Mouse (Mus musculus) embryo, embryonic 10.5 days (tissue): ENCODE results near the gene Zfp62.

Experiments
- DNase-seq: peaks from one replicate; pipeline ENCODE4 v3.0.0-alpha.2; 2015; ENCODE audit warnings: low spot score

Gene Zfp62

DNA sequence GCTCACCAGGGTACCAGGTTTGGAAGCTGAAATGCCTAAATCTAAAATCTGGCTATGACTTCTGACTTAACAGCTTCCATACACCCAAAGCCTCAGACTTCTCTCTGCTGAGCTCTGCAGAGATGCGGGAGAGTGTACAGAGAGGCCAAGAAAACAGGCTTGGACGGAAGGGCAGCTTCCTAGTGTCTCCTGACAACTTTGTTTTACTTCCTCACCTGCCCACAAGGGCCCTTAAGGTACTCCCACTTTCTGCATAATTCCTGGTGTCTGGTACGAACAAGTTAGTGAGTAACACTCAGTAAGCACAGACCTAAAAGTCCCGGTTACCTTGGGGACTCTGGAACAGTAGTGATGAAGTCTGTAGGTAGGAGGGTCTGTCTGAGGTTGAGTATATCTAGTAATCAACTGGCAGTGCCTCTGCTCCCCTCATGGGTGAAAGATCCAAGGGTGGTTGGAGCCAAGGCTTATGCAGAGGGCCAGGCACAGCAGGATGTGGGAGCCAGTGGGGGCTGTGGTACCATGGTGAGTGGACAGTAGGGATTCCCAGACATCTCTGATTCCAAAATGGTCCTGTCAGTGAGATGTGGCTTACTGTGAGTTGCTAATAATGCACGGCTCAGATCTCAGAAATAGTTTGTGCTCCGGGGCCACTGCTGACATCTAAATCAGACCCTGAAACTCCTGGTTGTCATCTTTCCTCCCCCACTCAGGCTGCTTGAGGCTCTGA lies 46.0 kb downstream of the Zfp62 start:
- no peak for DNase-seq

DNA sequence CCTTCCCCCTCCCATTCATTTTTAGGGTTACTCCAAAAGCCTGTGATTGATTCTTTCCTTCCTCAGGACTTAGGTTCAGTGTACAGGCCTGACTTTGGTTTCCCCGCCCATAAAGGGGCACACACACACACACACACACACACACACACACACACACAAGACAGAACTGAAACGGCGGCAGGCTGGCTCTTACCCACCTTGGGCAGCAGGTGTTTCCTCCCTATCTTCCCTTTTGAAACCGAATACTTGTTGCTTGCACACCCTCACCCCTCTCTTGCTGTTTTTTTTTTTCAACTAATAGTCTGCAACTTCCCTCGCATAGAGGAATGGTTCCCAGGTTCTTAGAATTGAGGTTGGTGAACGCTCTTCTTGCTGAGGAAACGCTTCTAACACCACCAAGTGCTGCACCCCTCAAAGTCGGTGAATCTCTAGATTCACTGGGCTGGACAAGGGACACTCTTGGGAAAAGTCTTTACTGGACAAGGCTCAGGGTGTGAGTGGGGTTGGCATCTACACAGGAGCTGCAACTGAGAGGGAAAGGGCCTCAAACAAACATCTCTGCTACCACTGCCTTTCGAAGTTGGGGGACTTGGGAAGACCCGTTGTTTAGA lies 46.8 kb downstream of the Zfp62 start:
- no peak for DNase-seq

DNA sequence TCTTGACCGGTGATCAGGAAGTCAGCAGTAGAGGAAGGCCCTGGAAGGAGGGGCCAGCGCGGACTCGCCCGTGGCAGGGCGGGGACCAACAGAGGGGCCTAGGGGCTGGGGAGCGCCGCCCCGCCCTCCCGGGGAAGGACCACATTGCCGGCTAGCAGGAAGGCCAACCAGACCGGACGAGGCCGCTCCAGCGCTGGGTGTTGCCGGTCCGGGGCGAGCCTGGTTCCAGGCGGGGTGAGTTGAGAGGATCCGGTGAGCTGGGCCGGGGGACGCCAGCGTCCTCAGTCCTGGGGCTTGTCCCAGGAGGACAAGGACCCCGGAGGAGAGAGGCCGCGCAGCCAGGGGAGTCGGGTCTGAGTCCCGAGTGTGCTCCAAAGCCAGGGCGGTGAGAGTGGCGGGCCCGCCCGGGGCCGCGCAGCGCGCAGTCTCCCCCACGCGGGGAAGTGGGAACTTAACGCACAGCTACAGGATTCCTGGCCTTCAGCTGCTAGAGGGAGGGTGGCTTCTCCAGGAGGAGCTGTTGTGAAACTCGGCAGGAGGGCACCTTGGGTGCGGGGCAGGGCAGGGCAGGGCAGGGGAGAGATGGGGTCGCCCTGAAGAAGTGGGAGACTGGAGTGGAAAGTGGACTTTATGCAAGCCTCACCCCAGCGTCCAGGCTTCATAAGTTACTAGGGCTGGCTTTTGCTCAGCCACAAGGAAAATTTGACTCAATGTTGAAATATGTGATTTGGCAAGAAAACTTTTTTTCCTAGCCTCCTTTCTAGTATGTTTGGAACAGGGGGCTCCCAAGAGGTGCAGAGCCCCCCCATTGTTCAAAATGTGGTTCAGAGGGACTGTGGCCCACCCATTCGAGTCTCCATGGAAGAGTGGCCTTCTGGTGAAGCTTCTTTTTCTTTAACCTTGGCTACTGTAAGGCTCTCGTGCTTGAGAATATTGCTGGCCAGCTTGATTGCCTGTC lies 47.6 kb downstream of the Zfp62 start:
- peak; percentile 86 for DNase-seq

DNA sequence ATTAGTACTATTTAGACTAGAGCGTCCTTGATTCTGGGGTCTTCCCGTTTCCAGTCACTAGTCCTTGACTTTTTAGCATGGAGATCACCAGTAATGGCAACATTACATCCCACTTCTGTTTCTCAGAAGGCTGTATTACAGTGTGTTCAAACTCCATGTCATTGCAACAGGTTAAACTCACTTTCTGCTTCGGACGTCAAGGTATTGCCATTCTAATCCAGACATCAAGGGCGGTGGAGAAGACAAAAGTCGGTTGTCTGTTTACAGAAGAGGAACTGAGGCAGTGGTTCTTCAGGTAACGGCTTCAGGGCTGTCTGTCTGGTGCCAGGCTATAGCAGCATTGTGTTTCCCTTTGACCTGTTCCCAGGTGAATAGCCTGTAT lies 48.3 kb downstream of the Zfp62 start:
- DNase-seq, result no peak

DNA sequence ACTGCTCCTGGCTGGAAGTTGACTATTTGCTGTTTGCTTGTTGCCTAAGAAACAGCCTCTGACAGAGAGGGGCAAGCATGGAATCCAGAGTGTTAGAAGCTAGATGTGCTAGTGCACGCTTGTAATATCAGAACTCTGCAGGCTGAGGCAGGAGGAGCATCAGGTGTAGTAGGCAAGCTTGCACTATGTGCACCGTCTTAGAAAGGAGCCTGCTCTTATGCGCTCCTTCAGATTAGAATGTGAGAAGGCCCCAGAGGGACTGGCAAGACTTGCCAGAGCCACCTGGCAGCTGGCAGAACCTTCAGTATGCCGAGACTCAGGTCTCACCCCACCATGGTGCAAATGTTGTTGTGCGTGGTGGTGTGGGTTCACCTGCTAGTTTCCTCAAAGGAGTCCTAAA lies 49.0 kb downstream of the Zfp62 start:
- no peak for DNase-seq

DNA sequence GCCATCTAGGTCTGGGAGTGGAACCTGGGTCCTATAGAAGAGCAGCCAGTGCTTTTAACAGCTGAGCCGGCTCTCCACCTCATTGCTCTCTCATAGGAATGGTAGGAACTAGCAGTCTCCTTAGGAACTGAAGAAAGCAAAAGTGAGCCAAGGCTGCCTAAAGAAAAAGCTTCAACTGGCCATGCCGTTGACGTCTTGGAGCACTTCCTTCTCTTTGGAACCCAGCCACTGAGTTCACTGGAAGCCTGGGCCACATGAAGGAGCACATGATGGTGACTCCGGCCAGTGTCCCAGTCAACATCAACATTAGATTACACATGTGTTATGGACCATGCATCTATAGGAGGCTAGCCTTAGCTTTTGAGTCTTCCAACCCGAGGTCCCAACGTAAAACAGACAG lies 49.9 kb downstream of the Zfp62 start:
- DNase-seq, result no peak

DNA sequence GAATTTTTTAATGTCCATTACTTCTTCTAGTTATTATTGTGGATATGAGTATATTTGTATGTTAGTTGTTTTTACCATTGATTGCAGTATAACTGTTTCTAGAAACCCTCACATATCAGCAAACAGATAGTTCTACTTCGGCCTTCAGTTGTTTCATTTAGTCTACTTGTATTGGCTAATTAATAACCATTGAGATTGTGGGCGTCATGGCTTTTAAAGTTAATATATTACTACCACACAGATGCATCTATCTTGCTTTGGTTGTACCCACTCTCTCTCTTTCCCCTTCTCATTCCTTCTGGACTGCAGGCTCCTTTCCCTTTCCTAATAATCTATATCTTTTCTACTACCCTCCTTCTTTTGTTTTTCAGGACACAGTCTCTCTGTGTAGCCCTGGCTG lies 56.2 kb downstream of the Zfp62 start:
- DNase-seq, result no peak

DNA sequence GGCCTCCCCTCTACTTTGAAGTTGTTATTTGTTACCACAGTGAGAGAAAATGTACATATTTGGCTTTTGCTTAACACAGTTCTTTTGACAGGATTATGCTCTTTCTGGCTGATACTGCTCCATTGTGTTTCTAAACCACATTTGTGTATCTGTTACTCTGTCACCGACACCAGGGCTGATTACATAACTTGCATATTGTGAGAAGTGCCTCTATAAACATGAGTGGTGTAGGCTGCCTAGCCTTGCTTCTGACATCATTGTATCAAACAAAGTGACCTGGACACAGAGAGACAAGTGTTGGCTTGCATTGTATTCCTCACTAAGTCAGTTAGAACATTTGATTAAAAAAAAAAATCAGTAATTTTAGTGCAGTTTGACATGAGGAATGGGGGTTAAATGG lies 56.7 kb downstream of the Zfp62 start:
- no peak for DNase-seq

DNA sequence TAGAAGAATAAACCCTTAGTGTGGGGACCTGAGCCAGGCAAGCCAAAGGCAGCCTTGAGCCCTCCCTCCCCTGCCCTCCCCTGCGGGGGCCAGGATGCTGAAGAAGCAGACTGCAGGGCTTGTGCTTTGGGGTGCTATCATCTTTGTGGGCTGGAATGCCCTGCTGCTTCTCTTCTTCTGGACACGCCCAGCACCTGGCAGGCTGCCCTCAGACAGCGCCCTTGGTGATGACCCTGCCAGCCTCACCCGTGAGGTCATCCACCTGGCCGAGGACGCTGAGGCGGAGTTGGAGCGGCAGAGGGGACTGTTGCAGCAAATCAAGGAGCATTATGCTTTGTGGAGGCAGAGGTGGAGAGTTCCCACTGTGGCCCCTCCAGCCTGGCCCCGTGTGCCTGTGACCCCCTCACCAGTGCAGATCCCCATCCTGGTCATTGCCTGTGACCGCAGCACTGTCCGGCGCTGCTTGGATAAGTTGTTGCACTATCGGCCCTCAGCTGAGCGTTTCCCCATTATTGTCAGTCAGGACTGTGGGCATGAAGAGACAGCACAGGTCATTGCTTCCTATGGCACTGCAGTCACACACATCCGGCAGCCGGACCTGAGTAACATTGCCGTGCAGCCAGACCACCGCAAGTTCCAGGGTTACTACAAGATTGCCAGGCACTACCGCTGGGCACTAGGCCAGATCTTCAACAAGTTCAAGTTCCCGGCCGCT lies 57.7 kb downstream of the Zfp62 start:
- no peak for DNase-seq

DNA sequence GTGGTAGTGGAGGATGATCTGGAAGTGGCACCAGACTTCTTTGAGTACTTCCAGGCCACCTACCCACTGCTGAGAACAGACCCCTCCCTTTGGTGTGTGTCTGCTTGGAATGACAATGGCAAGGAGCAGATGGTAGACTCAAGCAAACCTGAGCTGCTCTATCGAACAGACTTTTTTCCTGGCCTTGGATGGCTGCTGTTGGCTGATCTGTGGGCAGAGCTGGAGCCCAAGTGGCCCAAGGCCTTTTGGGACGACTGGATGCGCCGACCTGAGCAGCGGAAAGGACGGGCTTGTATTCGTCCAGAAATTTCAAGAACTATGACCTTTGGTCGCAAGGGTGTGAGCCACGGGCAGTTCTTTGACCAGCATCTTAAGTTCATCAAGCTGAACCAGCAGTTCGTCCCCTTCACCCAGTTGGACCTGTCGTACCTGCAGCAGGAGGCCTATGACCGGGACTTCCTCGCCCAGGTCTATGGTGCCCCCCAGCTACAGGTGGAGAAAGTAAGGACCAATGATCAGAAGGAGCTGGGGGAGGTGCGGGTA lies 58.3 kb downstream of the Zfp62 start:
- no peak for DNase-seq

DNA sequence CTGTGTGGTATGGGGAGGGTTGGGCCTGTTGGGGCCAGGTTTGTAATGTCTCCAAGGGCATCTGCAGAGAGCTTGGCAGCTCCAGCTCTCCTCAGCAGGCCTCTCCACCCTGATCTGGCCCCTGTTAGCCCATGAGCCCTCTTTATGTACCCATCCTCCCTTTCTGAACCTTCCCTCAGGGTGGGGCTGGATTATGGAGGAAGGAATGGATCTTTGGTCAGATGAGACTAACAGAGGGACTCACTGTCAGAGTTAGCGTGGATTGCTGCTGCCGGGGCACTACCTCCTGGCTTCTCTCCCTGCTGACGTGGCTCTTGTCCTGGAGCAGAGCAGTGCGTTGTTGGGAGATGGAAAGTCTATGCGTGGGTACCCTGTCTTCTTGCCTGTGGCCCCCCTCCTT lies 59.2 kb downstream of the Zfp62 start:
- DNase-seq, result no peak

DNA sequence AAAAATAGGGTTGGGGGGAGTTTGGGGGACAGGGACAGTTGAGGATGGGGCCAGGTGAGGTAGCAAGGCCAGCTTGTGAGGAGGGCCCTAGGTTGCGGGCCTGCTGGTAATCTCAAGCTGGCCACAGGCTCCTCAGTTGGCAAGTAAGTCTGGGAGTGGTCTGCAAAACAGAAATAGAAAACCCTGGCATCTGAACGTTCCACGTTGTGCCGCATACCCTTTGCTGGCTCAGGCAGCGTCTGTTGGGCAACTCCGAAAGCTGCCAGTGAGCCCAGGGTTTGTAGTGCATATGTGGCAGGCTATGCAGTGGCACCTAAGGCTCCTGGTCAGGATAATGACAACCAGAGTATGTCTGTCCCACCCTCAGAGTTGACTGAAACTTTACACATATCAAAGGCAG lies 60.1 kb downstream of the Zfp62 start:
- no peak for DNase-seq

DNA sequence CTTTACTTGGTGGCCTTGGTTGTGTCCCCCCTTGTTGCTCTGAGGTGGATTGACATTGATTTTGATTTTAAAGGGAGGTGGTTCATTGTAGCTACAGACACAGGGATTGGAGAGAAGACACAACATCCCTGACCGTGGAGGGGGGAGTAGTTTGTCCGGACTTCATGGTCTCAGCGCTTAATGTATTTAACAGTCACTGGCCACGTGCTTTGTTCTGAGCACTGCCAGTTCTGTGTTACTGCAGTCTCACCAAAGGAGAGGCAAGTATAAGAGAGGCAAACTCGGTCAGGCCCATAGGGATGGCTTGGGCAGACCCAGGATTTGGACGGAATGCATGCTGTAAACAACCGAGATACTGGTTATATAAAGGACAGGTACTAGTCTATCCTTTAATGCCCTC lies 61.0 kb downstream of the Zfp62 start:
- no peak for DNase-seq

DNA sequence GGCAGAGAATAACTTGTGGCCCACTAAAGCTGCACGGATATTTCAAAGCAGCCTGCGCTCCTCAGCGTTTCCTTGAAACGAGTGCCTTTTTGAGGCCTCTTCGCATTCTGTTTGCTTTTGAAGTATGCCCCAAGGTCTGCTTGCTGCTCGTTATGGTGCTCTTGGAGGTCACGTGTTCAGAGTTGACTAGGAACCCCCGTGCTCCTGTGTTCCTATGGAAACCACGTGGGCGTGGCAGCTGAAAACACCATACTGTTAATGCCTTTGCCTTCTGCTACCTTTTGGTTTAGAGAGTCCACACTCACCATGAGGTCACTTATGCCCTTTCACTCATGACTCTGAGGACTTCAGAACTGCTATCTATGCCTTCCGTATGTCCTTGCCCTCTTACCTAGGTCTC lies 61.5 kb downstream of the Zfp62 start:
- DNase-seq, result no peak

DNA sequence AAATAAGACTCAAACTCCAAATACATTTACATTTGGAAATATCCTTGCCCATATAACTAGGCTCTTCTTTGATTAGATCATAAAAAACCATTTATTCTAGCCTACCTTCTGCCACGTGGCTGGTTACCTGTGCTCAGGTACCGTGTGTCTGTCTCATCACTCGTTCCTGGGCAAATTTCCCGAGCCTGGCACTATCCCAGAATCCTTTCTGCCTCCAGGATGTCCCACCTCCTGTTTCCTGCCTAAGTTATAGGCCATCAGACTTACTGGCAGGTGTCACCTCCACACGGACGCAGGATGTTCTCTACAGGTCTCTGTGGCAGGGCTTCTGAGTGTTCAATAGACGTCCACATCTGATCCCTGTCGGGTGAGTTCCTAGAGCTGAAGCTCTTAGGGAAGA lies 62.0 kb downstream of the Zfp62 start:
- no peak for DNase-seq

DNA sequence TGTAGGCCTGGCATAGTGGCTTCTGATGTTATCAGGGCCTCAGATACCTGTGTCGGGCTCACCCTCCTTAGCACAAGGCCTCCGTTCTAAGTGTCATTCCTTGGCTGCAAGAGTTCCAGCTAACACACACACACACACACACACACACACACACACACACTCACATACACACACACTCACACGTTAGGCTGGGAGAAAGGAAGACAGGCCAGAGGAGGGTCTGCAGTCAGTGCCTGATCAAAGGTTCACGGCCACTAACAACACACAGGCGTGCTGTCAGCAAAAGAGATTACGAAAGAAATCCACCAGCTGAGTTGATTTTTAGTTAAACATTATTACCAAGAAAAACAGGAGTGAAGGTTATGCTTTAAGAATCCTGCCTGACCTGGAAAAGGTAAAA lies 63.6 kb downstream of the Zfp62 start:
- DNase-seq, result no peak

DNA sequence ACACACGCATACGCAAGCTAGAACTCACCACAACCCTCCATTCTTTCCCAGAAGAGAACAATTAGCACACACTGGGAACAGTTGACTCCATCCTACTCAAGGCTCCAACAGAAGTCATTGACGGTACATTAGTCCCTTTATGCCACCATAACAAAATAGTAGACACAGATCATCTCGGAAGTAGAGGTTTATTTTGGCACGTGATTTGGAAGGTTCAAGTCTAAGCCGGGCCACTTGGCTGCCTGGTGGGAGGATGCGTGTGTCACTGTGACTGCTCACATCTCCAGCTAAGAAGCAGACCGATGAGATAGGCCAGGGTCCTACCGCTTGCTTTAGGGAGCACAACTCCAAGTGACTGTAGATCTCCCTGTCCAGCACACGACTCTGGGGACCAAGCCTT lies 64.2 kb downstream of the Zfp62 start:
- DNase-seq, result no peak

DNA sequence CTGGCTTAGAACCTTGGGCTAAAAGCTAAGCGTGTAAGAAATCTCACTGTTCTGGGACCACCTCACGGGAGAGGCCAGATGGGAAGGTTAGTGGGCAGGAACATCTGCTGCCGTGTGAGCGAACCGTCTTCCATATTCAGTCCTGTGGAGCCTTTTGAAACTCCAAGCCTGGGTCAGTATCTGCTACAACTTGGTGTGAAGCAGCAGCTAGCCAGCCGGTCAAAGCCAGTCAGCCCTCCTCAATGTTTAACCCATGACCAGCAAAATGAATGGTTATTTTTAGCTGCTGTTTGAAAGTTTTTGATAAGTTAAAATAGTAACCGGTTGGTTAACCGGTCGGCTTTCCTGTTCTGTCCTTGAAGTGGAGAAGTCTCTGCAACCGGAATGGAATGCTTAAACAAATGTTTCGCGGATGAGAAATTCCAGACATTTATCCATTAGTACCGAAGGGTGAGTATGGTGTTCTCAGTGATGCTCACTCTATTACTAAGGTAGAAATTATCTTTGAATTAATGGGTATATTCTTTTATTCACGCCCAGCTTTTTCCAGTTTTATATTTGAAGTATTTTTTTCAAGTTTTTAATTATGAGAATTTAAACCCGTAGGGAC lies 65.0 kb downstream of the Zfp62 start:
- DNase-seq, result no peak
